Mouse (Mus musculus) erythroid progenitor cell, adult 5-6 weeks (primary cell): ENCODE data around the gene Aicda. TPM values are rescaled to one million over a fixed set of nuclear protein-coding genes. Genes with fewer than 3 reads are reported as not detected.

Source experiments
- ATAC-seq: replicated peaks from 2 replicates; pipeline ENCODE4 v1.8.0; 2016; ENCODE audit warnings: moderate number of reproducible peaks, mild to moderate bottlenecking, moderate TSS enrichment, inconsistent platforms; ENCODE audit not compliant: poor library complexity, low FRiP score, severe bottlenecking
- total RNA-seq, 2 experiments: library from RNA; stranded (forward) in 1 of 2; stranded (reverse) in 1 of 2; fragments of 150-400 nt in 1 of 2; fragments of 186-747, 209-891 nt in 1 of 2; gene quantifications; 2 replicates each; pipeline versions ENCODE4 v1.2.3 to v1.2.4; 2015 to 2017; ENCODE audit warnings: low replicate concordance in 2 of 2

Gene Aicda
- total RNA-seq, 2 experiments from 2014 or later: not detected

GRCm38 (mm10) chr6:122598014-122598413 lies 44.4 kb downstream of the Aicda start:
- no peak for ATAC-seq

GRCm38 (mm10) chr6:122598436-122598835 lies 44.8 kb downstream of the Aicda start:
- no peak for ATAC-seq

- no peak for ATAC-seq
These were observed 45.6 kb downstream of the Aicda start for GRCm38 (mm10) chr6:122599054-122599737.

- ATAC-seq: no peak
These were observed 46.6 kb downstream of the Aicda start for GRCm38 (mm10) chr6:122600066-122600646.

- no peak for ATAC-seq
These were observed 47.4 kb downstream of the Aicda start for GRCm38 (mm10) chr6:122601031-122601430.

DNA sequence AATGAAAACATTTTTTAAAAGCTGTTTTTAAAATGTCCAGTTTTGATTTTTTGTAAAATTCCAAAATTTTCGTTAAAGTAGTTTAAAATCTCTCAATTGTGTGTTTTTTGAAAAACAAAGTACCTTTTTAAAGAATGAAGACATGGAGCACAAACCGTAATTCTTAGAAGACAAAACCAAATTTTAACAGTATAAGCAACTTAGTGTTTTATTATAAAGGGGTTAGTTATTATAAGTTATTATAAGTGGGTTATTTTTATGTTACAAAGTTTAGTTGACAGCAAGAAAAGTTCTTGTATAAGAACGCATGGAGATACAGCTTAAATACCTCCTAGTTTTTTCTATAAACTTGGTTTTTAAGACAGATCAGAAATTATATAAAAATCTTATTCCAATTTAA lies 48.0 kb downstream of the Aicda start:
- ATAC-seq: no peak

- ATAC-seq: peak; percentile 90
These were observed 48.8 kb downstream of the Aicda start, which contains the start of gene Apobec1 for GRCm38 (mm10) chr6:122602242-122602991. Gene Apobec1 (minus strand): TSS chr6:122602444.

GRCm38 (mm10) chr6:122602992-122603322 lies 49.4 kb downstream of the Aicda start:
- ATAC-seq: no peak

GRCm38 (mm10) chr6:122604260-122604659 lies 50.7 kb downstream of the Aicda start:
- ATAC-seq: no peak

- no peak for ATAC-seq
These were observed 51.9 kb downstream of the Aicda start for GRCm38 (mm10) chr6:122605483-122605882.

DNA sequence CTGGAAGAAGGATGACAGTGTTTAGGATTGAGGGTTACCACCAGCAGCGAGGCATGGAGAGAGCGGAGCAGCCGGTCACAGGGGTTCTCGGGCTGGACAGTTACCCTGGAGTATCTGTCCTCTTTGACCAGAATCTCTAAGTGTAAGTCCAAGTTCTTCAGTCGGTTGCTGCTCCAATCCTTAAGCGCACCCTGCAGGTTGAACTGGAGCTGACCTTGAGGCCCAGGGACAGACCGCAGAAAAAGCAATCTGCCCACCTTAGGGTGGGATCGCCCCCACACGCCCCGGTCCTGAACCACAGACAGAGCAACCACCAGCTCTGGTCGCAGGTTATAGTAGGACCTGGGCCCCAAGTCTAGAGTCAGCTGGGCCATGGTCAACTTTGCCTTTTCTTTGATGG lies 53.1 kb downstream of the Aicda start:
- no peak for ATAC-seq

DNA sequence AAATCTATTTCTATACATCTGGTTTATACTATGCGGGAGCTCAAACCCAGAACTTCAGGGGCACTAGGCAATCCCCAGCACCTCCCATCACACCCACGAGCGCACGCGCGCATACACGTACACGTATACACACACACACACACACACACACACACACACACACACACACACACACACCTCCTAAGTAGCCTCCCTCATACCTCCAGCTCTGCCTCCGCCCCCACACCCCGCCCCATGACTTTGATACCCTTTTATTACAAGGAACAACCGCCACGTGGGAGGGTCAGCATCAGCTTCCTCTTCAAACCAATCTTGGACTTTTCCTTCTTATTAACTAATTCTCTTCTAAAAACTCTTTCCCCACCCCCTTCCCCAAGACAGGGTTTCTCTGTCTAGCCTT lies 54.1 kb downstream of the Aicda start:
- no peak for ATAC-seq

DNA sequence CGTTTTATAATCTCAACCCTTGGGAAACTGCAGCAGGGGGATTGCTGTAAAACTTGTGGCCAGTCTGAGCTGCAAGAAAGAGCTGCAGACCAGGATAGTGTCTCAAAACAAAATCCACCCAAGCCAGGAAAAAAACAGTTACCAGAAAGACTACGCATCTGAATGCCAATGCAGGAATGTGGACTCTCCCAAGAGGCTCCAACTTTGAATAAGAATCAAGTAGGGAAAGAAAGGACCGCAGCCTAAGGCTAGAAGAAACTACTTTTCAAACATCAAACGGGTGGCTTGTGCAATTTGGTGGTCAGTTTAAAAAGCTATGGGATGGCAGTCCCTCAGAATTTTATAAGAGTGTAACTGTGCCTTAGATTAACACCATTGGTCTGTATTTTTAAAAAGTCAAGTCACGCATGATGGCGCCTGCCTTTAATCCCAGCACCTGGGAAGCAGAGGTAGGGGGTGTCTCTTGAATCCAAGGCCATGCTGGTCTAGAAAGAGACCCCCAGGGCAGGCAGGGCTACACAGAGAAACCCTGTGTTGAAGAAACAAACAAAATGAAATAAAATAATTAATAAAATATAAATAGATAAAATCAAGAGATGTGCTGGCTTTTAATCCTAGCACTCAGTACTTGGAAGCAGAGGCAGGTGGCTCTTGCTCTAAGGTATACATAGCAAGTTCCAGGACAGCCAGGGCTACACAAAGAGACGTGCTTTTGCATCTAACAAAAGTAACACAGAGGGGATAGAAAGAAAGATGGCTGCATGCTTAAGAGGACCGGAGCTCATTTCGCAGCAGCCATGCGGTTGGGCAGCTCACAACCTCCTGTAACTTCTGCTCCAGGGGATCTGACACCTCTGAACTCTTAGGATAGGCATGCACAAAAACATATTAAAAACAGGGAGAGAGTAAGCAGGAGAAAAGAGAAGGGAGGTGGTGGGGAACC lies 55.1 kb downstream of the Aicda start:
- ATAC-seq: peak; percentile 28; the same call in 1 of the 2 replicates

DNA sequence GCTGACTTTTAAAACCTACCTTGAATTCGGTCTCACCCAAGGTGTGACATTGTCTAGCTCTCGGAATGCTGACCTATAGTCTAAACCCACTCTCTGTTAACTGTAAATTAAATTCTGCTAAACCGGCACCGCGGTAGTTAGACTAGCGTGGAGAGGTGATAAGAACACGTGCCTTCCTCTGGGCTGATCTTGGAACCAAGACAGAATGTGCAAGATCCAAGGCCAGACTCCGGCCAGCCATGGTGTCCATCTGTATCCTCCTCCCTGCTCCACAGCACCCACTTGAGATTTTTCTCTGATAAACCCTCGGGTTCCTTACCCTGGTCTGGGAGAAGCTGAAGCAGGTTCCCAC lies 55.8 kb downstream of the Aicda start:
- ATAC-seq: peak; percentile 39; the same call in 1 of the 2 replicates

GRCm38 (mm10) chr6:122609771-122610170 lies 56.2 kb downstream of the Aicda start, which contains the start of gene Gdf3:
Gene Gdf3 (minus strand): TSS chr6:122610087.
- peak; percentile 74 for ATAC-seq

- no peak for ATAC-seq
These were observed 58.8 kb downstream of the Aicda start for GRCm38 (mm10) chr6:122612426-122612825.
